Mouse (Mus musculus) bone marrow, adult 2 months (tissue): ENCODE results near the gene Wapl.

Source experiments
- CTCF ChIP-seq: fragments of 200-500 bp; IDR thresholded peaks from 2 replicates; pipeline ENCODE4 v1.5.1; 2011; ENCODE audit warnings: low read length, control low read depth; ENCODE audit not compliant: control insufficient read depth, insufficient read depth
- POLR2A ChIP-seq: fragments of 200-500 bp; IDR thresholded peaks from 2 replicates; pipeline ENCODE4 v1.6.1; 2011; ENCODE audit warnings: low read depth, mild to moderate bottlenecking, control low read depth, low read length, borderline replicate concordance; ENCODE audit not compliant: control insufficient read depth

DNA sequence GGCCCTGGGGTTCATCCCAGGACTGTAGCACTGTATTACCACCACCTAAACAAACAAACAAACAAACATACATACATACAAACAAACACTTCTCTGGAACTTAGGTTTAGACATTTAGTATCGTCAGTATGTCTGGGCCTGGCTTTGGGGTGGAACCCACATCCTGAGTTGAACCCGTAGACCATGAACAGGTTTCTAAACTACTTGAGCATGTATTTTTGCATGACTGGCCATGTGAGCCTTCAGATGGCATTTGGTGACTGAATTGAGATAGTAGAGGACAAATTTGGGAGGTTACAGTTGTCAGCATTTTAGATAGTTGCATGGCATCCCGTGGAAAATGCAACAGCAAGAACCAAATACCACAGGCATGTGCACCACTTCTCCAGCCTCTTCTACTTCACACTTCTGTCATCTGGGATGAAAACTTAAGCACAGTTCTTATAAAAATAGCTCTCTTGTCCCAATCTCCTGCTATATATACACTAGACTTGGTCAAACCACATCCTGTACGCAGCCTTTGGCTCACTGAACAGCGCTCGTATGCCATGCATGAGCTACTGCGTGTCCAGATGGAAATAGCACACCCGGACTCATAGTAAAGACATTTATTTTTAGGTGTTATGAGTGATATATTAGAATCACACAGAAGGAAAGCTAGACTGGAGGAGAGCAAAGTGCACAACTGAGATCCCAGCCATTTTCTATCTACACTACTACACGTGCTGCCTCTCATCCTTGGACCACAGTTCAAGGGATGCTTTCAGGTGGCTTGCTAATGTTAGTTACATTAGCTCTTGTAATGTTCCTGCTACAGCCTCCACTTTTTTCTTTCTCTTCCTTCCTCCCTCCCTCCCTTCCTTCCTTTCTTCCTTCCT lies 87.6 kb downstream of the Wapl start:
- TF ChIP-seq CTCF (no peak), POLR2A (no peak)
